Mouse (Mus musculus) thymus, postnatal 10 days (tissue): ENCODE results near the gene Pard3.

Source experiments
- DNase-seq, 2 experiments: peaks; one replicate each; pipeline ENCODE4 v3.0.0; 2021; ENCODE audit warnings: low spot score in 2 of 2

The Pard3 gene

GRCm38 (mm10) chr8:127341046-127341445 is 277.4 kb downstream of the Pard3 start:
- no peak for DNase-seq

GRCm38 (mm10) chr8:127343115-127343514 is 279.4 kb downstream of the Pard3 start:
- no peak for DNase-seq

- no peak for DNase-seq
Observed at GRCm38 (mm10) chr8:127344421-127344820, 280.7 kb downstream of the Pard3 start.

- DNase-seq: no peak
Observed at GRCm38 (mm10) chr8:127345912-127346423, 282.3 kb downstream of the Pard3 start.

GRCm38 (mm10) chr8:127347890-127348495 is 284.3 kb downstream of the Pard3 start:
- DNase-seq: no peak

GRCm38 (mm10) chr8:127361796-127362195 is 298.1 kb downstream of the Pard3 start:
- no peak for DNase-seq

GRCm38 (mm10) chr8:127368347-127368746 is 304.7 kb downstream of the Pard3 start:
- no peak for DNase-seq

- DNase-seq: no peak
Observed at GRCm38 (mm10) chr8:127371326-127371949, 307.7 kb downstream of the Pard3 start.

GRCm38 (mm10) chr8:127377775-127378174 is 314.1 kb downstream of the Pard3 start:
- DNase-seq: no peak

- DNase-seq: no peak
Observed at GRCm38 (mm10) chr8:127378994-127379858, 315.5 kb downstream of the Pard3 start.

GRCm38 (mm10) chr8:127381259-127381658 is 317.6 kb downstream of the Pard3 start:
- no peak for DNase-seq

GRCm38 (mm10) chr8:127392700-127393099 is 329.0 kb downstream of the Pard3 start:
- DNase-seq: no peak

GRCm38 (mm10) chr8:127395488-127395887 is 331.8 kb downstream of the Pard3 start:
- no peak for DNase-seq

- no peak for DNase-seq
Observed at GRCm38 (mm10) chr8:127405815-127406214, 342.1 kb downstream of the Pard3 start.

- no peak for DNase-seq
Observed at GRCm38 (mm10) chr8:127410606-127411005, 346.9 kb downstream of the Pard3 start.

- DNase-seq: no peak
Observed at GRCm38 (mm10) chr8:127411190-127411848, 347.6 kb downstream of the Pard3 start.

GRCm38 (mm10) chr8:127423021-127423420 is 359.3 kb downstream of the Pard3 start:
- DNase-seq: no peak

- no peak for DNase-seq
Observed at GRCm38 (mm10) chr8:127424211-127424916, 360.7 kb downstream of the Pard3 start.

- no peak for DNase-seq
Observed at GRCm38 (mm10) chr8:127426857-127427256, 363.2 kb downstream of the Pard3 start.

GRCm38 (mm10) chr8:127428004-127428403 is 364.3 kb downstream of the Pard3 start:
- no peak for DNase-seq

GRCm38 (mm10) chr8:127431236-127431635 is 367.5 kb downstream of the Pard3 start:
- no peak for DNase-seq
